Comparison of ENCODE assay signal across 30 mouse cellular contexts in the genomic region with DNA sequence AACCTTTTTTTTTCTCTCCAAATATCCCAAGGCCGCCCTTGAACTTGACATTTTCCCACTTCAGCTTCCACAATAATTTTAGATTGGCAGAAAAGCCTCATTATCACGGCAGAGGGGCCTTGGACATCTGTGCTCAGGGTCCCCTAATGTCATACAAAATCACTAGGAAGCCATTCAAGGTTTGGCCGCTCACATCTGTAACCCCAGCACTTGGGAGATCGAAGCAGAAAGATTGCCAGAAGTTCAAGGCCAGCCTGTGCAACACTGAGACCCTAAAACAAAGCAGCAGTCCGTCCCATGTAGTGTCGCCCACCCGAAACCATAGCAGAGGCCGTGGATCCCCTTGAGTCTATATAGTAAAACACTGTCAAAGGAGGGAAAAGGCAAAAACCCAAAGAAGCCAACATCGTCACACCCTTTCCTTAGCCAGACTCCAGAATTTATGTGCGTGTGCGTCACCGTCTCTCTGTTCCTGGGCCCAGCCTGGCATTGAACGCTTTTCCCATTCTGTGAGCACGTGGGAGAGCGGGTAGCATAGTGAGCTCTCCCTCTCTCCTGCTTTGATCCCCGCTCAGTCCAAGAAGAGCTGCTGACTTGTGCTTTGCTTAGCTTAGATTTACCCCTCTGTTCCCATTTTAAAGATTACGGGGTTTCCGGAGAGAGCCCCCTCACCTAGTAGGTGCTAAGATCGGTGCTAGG.
A peak's percentile ranks its signal among the peaks of the same experiment; 100 is the strongest.
DNase-seq lines count a peak whose midpoint lies in the region; ATAC-seq and TF ChIP-seq lines count a peak whose summit lies in the region.
"Had no signal": no experiment of that assay in that cellular context is flagged by ENCODE, and none has a peak within 500 bp of the region (broad histone marks: within the 10 kb centered on the region; RNA-seq: fewer than 3 reads in every experiment).

No protein-coding gene starts in this region.

- no peak overlapping the region for H3K4me2 ChIP-seq in lung, postnatal 0 days (replicated peaks; ENCODE audit: low read depth, low read length)
- no peak overlapping the region for H3K4me2 ChIP-seq in forebrain, embryonic 11.5 days (ENCODE audit: low read depth, low read length, severe bottlenecking)
- H3K4me2 ChIP-seq: hindbrain, embryonic 15.5 days; limb, embryonic 13.5 days; liver, embryonic 11.5 days; neural tube, embryonic 15.5 days had no signal

- H3K27me3 ChIP-seq in lung, postnatal 0 days (replicated peaks; ENCODE audit: insufficient read depth, low read length), result no peaks in the 10 kb centered on the region
- no peaks in the 10 kb centered on the region for H3K27me3 ChIP-seq in forebrain, embryonic 11.5 days (ENCODE audit: control insufficient read depth, insufficient read depth, low read length)
- H3K27me3 ChIP-seq: CH12.LX; hindbrain, embryonic 15.5 days; neural tube, embryonic 15.5 days; Patski had no signal

- no peaks in the 10 kb centered on the region for H3K4me1 ChIP-seq in lung, postnatal 0 days (ENCODE audit: insufficient read depth, low read depth, low read length)
- no peaks in the 10 kb centered on the region for H3K4me1 ChIP-seq in forebrain, embryonic 11.5 days (replicated peaks; ENCODE audit: control insufficient read depth, insufficient read depth, low read length)
- H3K4me1 ChIP-seq: hindbrain, embryonic 15.5 days had no signal

- no peaks in the 10 kb centered on the region for H3K9me3 ChIP-seq in lung, postnatal 0 days (ENCODE audit: low read length)
- H3K9me3 ChIP-seq in forebrain, embryonic 11.5 days (ENCODE audit: control insufficient read depth, low read length), result no peaks in the 10 kb centered on the region
- H3K9me3 ChIP-seq: hindbrain, embryonic 10.5 days; hindbrain, embryonic 15.5 days; limb, embryonic 13.5 days; neural tube, embryonic 15.5 days had no signal

- TF ChIP-seq EP300 in lung, postnatal 0 days (IDR thresholded peaks at IDR 0.05), result no peak

- 83% methylated on average over 19 of the region's 19 CpGs for WGBS in lung, postnatal 0 days
- WGBS in forebrain, embryonic 11.5 days, result 92% methylated on average over 19 of the region's 19 CpGs

- H3K4me3 ChIP-seq in lung, postnatal 0 days (ENCODE audit: low read depth, low read length), result no peak overlapping the region
- no peak overlapping the region for H3K4me3 ChIP-seq in forebrain, embryonic 11.5 days (ENCODE audit: low read depth, low read length)
- H3K4me3 ChIP-seq: hindbrain, embryonic 10.5 days; hindbrain, embryonic 15.5 days; left cerebral cortex, adult 2 months; limb, embryonic 13.5 days; neural tube, embryonic 15.5 days had no signal

- H3K27ac ChIP-seq in lung, postnatal 0 days (ENCODE audit: low read length), result no peak overlapping the region
- H3K27ac ChIP-seq in forebrain, embryonic 11.5 days (ENCODE audit: low read depth, low read length), result no peak overlapping the region
- H3K27ac ChIP-seq: hindbrain, embryonic 10.5 days; hindbrain, embryonic 15.5 days; left cerebral cortex, adult 2 months; limb, embryonic 13.5 days; macrophage; neural tube, embryonic 15.5 days; stomach, postnatal 0 days had no signal

- H3K9ac ChIP-seq in lung, postnatal 0 days (replicated peaks; ENCODE audit: low read depth), result no peak overlapping the region
- no peak overlapping the region for H3K9ac ChIP-seq in forebrain, embryonic 11.5 days (ENCODE audit: low read length)
- H3K9ac ChIP-seq: hindbrain, embryonic 15.5 days; limb, embryonic 13.5 days; neural tube, embryonic 15.5 days had no signal

- peak; percentile 90 to 95 for DNase-seq in adrenal gland, adult (ENCODE audit: inconsistent age in 2 of 2, low spot score in 1 of 2)
- no peak for DNase-seq in adrenal gland, postnatal 4 days (ENCODE audit: low spot score in 2 of 2)
- DNase-seq in lung, postnatal 0 days (ENCODE audit: low spot score), result no peak
- DNase-seq in lung, postnatal 10 days, result no peak
- peak; percentile 47 for DNase-seq in R1 (ENCODE audit: low read depth, low spot score)
- peak; percentile 85 for DNase-seq in adrenal gland, postnatal 14 days
- no peak for DNase-seq in forebrain, embryonic 11.5 days (ENCODE audit: low spot score)
- DNase-seq in right cerebral cortex, adult 2 months (ENCODE audit: low spot score in 2 of 2), result no peak
- DNase-seq: cerebellum, adult 8-10 months; cerebellum, postnatal 25 days; gastrocnemius, postnatal 14 days; heart, postnatal 14 days; kidney, adult 2 months; kidney, postnatal 14 days; midbrain, embryonic 14.5 days; retina, postnatal 1 day; right cerebral cortex, postnatal 25 days; thymus, postnatal 4 days had no signal

- no peak for TF ChIP-seq CTCF in lung, postnatal 0 days (IDR thresholded peaks at IDR 0.05)

- H3K36me3 ChIP-seq in lung, postnatal 0 days (ENCODE audit: insufficient read depth, low read length), result no peaks in the 10 kb centered on the region
- no peaks in the 10 kb centered on the region for H3K36me3 ChIP-seq in forebrain, embryonic 11.5 days (ENCODE audit: control insufficient read depth, insufficient read depth, low read length)
- H3K36me3 ChIP-seq: hindbrain, embryonic 10.5 days; hindbrain, embryonic 15.5 days; limb, embryonic 13.5 days; neural tube, embryonic 15.5 days had no signal

- ATAC-seq in lung, postnatal 0 days, result peak; percentile 53
- ATAC-seq in forebrain, embryonic 11.5 days (replicated peaks; ENCODE audit: low FRiP score), result no peak
- ATAC-seq: forebrain, embryonic 14.5 days; inflammation-experienced regulatory T-cells, adult 6 months; Patski had no signal

Comparison
In these comparisons a context has a peak if more than half of its experiments do, and no peak if none do; other contexts are left out.
1. DNase-seq: peak in adrenal gland, adult (2 of 2), R1 (single experiment) and adrenal gland, postnatal 14 days (single experiment); none in adrenal gland, postnatal 4 days (0 of 2), lung, postnatal 0 days (single experiment), lung, postnatal 10 days (single experiment), forebrain, embryonic 11.5 days (single experiment) and right cerebral cortex, adult 2 months (0 of 2).